Mouse (Mus musculus) cerebellum, postnatal 4 days (tissue): ENCODE results near the gene Mrpl47.
"Not testable (repeated sequence)": the region's sequence is repeated elsewhere in the genome, so short reads cannot be mapped to it uniquely, and the experiment has no call there.

Experiments
- DNase-seq, 2 experiments: peaks; one replicate each; pipeline ENCODE4 v3.0.0; 2022; ENCODE audit warnings: low spot score in 2 of 2, mixed read lengths in 1 of 2

The Mrpl47 gene

DNA sequence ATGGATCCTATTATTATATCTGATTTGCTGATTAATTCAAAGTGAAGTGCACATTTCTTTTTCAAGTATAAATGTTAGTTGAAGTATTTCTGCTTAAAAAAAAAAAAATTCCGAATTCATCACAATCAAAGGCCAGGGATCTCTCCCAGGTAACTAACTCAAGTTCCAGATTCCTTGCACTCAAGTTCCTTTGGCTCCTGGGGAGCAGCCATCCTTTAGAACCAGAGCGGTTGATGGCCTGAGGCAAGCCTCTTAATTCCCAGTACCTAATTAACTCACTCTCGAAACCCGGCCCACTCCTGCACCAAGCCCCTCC lies 29.4 kb downstream of the Mrpl47 start:
- no peak for DNase-seq

DNA sequence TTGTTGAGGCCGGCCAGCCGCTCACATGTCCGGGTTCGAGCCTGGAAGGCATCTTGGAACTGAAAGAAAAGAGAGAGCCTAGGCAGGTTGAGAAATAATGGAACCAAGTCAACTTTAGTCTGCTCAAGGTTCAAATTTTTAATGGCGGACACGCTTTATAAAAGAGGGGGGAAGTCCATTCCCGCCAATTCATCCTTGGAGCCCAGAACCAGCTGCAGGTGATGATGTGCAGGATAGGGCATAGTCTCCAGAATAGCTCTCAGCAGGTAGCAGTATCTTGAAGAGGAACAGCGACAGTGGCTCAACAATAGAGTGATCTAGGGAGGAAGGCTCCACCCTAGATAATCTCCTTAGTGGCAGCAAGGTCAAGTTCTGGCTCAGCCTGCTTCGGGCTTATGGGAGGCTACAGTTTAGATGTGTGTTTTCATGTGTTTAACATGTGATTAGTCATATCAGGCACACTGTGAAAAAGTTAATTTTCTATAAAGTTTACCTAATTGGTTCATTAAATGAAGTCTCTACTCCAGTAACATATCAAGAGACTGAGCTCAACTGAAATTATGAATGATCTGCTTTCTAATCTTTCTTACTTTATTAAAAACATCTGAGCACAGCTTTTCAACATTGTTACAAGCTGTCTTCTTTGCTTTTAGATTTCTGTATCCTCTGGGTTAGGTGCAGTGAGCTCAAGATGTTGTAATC lies 31.6 kb downstream of the Mrpl47 start, which contains the start of gene Actl6a:
TSS of gene Actl6a (plus strand) at position 652 of the 702 bp plus-strand sequence.
- DNase-seq, result not testable (repeated sequence)

- not testable (repeated sequence) for DNase-seq
Measured at GRCm38 (mm10) chr3:32704632-32705031, 32.8 kb downstream of the Mrpl47 start.

DNA sequence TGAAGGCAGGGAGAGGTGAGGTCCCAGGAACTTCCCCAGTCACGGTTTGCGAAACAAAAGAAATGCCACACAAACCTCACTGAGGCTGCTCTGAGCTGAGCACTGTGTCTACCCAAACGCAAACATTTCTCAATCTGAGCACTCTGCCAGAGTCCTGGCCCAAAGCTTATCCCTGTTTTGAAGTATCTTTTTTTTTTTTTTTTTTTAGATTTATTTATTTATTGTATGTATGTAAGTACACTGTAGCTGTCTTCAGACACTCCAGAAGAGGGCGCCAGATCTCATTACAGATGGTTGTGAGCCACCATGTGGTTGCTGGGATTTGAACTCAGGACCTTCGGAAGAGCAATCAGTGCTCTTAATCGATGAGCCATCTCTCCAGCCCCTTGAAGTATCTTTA lies 33.4 kb downstream of the Mrpl47 start:
- DNase-seq, result not testable (repeated sequence)

- DNase-seq, result peak; percentile 90 to 92
Measured at GRCm38 (mm10) chr3:32698228-32698863, 39.1 kb downstream of the Mrpl47 start.

DNA sequence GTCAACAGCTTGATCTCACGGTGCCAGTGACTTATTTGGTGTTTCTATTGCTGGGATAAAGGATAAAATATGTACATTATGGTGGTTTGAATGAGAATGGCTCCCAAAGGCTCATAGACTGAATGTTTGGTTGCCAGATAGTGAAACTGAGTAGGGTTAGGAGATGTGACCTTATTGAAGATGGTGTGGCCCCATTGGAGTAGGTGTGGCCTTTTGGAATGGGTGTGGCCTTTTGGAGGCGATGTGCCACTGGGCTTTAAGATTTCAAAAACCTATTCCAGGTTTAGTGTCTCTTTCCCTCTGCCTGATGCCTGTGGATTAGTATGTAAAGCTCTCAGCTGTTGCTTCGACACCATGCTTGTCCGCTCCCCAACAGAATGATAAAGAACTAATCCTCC lies 41.8 kb downstream of the Mrpl47 start:
- DNase-seq, result no peak

DNA sequence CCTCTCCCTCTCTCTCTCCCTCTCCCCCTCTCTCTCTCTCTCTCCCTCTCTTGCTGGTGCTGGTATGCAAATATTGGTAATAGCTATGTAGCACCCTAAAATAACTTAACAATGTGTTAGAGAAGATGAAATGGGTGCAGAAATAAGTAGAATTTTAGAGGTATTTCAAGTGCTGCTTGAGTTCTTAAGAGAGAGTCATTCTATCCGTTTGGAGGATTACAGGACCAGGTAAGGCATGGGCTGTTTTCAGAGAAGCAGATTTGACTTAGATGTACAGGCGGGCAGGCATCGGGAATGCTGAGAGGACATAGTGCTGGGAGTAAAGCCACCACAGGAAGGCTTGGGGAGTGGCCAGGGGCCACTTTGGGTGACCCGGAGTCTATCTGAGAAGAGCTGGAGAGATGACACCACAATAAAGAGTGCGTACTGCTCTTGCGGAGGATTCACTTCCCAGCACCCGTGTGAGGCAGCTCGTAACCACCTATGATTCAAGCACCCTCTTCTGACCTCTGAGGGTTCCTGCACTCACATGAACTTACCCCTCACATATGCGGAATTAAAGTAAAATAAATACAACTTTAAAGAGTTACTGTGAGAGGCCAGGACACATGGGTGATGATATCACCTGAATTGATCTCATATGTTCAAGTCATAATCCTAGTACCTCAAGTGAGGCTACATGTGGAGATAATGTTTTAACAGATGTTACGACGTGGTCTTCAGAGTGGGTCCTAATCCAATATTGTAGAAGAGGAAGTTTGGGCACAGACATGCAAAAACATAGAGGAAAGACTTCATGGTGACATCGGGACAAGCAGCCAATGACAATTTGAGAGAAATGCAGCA lies 42.4 kb downstream of the Mrpl47 start:
- DNase-seq, result no peak

DNA sequence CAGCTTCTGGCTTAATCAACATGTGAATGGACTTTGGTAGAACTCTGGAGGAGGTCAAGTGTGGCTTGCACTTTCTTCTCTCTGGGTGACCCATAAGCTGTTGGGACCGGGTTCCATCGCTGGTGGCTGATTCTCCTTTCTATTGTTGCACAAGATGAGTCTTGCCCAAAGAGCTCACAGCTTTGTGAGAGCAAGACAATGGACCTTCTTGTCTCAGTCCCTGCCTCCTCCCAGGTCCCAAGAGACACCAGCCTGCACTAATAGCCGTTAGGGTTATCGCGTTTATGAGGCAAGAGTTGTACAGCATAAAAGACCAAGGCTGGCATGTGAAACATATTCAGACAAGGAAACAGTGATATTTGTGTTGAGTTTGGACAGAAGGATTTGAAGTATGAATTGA lies 43.2 kb downstream of the Mrpl47 start:
- no peak for DNase-seq

DNA sequence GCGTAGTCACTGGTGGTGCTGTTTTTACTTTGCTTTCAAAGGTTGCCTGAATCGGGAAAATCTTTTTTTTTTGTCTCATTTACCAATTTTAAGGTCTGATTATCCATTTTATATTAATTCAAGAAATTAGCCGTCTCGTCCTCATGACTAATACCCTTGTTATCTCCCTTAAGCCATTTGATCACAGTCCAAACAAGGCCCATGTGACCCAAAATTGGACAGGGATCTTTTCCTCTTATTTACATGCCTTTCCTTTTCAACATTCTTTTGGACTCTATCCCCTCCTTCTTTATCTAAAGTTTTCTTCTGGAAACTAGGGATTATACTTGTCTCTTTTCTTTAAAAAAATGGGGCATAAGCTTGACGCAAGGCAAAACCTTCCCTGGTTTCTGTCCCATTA lies 45.6 kb downstream of the Mrpl47 start:
- no peak for DNase-seq

- no peak for DNase-seq
Measured at GRCm38 (mm10) chr3:32690901-32691300, 46.5 kb downstream of the Mrpl47 start.

- DNase-seq, result no peak
Measured at GRCm38 (mm10) chr3:32690008-32690407, 47.4 kb downstream of the Mrpl47 start.

GRCm38 (mm10) chr3:32689567-32689999 lies 47.8 kb downstream of the Mrpl47 start:
- DNase-seq, result no peak

GRCm38 (mm10) chr3:32687156-32687555 lies 50.2 kb downstream of the Mrpl47 start:
- no peak for DNase-seq

DNA sequence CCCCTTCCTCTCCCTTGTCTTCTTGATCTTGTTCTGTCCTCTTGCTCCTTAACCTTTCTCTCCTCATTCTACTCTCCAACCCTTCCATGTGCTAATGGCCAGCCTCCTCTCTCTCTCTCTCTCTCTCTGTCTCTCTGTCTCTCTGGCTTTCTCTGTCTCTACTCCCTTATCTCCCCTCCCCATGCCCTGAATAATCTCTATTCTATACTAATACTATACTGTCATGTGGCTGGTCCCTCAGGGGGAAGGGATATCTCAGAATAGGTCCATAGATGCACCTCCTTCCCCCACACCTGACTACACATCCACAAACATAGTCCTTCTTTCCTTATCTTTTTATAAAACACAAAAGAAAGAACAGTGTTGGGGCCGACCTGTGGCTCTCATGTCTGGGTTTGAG lies 50.9 kb downstream of the Mrpl47 start:
- DNase-seq, result no peak

GRCm38 (mm10) chr3:32684631-32685030 lies 52.8 kb downstream of the Mrpl47 start:
- DNase-seq, result no peak

DNA sequence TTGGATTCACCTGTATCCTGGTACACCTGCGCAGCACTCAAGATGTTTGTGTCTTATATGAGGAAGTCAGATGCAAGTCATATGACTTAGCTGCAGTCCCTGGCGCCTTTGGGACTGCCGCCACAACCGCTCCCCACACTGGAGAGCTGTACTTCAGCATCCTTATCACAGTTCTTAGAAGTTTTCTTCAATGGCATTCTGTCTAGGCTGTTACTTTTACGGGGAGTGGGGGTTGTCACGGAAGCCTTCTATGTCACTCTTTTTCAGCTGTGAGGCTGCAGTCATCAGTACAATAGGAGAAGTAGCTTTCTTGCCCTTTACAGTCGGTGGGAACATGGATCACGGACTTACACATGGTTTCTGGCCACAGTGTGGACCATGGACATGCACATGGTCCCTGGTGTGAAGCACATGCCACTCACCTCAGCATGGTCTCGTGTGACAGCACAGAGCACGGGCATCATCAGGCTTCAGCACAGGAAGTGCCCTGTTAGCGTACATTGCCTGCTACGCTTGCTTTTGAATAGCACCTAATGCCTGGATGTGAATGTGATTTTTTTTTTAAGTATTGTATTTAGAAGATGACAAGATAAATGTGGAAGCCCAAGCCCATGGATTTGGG lies 54.4 kb downstream of the Mrpl47 start:
- DNase-seq, result no peak

- no peak for DNase-seq
Measured at GRCm38 (mm10) chr3:32676393-32676792, 61.0 kb downstream of the Mrpl47 start.
